Mouse (Mus musculus) erythroblast, embryonic 14.5 days (primary cell): Measurements from ENCODE around the gene Trp53i11.

Source experiments
- GATA1 ChIP-seq: IDR thresholded peaks from 2 replicates; pipeline ENCODE4 v1.6.1; 2012; ENCODE audit warnings: low read length, inconsistent platforms, mixed read lengths
- TAL1 ChIP-seq: IDR thresholded peaks from 3 replicates; pipeline ENCODE4 v1.6.1; 2012; ENCODE audit warnings: low read length, inconsistent platforms, mixed read lengths

DNA sequence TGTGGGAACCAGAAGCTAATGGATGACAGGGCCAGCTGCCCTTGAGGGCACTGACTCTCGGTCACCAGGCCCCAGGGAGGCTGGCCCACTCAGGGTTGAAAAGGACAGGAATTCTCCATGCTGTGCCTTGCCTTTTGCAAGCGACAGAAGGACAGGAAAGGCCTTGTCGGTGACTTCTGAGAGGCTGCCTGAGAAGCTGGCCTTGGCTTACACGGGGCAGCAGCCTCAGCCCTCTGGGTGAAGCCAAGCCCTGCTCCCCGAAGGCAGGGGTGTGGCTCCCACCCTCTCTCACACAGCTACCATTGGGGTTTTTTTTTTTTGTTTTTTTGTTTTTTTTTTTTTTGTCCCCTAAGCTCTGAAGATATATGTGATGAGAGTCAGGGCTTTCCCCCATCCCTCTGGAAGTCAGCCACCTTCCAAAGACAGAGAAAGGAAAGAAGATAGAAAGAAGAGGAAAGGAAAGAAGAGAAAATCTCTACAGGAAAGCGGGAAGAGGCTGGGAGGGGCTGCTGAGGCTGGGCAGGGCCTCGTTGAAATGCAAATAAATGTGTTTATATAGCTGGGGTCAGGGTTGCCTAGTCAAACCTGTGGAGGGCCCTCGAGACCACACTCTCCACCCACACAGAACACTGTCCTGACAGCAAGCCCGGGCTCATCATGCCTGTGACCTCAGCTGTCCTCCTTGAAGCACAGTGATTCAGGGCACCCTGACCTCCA, 3.6 kb downstream of the Trp53i11 start:
- TF ChIP-seq GATA1, result no peak
- no peak for TF ChIP-seq TAL1
